Mouse (Mus musculus) liver, embryonic 14.5 days (tissue): Measurements from ENCODE around the gene Wwp2. TPM values are rescaled to one million over a fixed set of nuclear protein-coding genes. Genes with fewer than 3 reads are reported as not detected.

Source experiments
- ATAC-seq: fragments of 200-750 bp; cut with Nextera tagmentation; 2 replicates; pipeline ENCODE4 v1.8.0; 2017; ENCODE audit warnings: moderate number of reproducible peaks, mild to moderate bottlenecking, moderate library complexity; ENCODE audit not compliant: insufficient read depth
- DNase-seq, 3 experiments: peaks; one replicate each; pipeline ENCODE4 v3.0.0-alpha.2; 2012 to 2013; ENCODE audit warnings: low read depth in 3 of 3, low spot score in 3 of 3
- H3K27ac ChIP-seq: fragments of 300-500 bp; sonication (generic); 2 replicates; pipeline ENCODE4 v1.5.1; 2014; ENCODE audit warnings: moderate library complexity, mild to moderate bottlenecking, control low read depth, inconsistent platforms
- H3K27me3 ChIP-seq: fragments of 300-500 bp; sonication (generic); 2 replicates; pipeline ENCODE4 v1.6.1; 2014; ENCODE audit warnings: mild to moderate bottlenecking, low read length, moderate library complexity; ENCODE audit not compliant: control insufficient read depth, insufficient read depth
- H3K36me3 ChIP-seq: fragments of 300-500 bp; sonication (generic); replicated peaks from 2 replicates; pipeline ENCODE4 v1.6.1; 2014; ENCODE audit warnings: low read depth; ENCODE audit not compliant: control insufficient read depth, insufficient read depth
- H3K4me1 ChIP-seq, 2 experiments: fragments of 200-500 bp in 1 of 2; fragments of 300-500 bp in 1 of 2; sonication (generic) in 1 of 2; replicated peaks; 2 replicates each; pipeline ENCODE4 v1.6.1; 2012 to 2014; ENCODE audit warnings: antibody characterized with exemption in 1 of 2, inconsistent platforms in 1 of 2, low read length in 1 of 2; ENCODE audit not compliant: control insufficient read depth in 2 of 2, insufficient read depth in 2 of 2
- H3K4me2 ChIP-seq: fragments of 300-500 bp; sonication (generic); 2 replicates; pipeline ENCODE4 v1.6.1; 2014; ENCODE audit warnings: low read depth, mild to moderate bottlenecking, control low read depth, moderate library complexity
- H3K4me3 ChIP-seq, 2 experiments: fragments of 200-500 bp in 1 of 2; fragments of 300-500 bp in 1 of 2; sonication (generic) in 1 of 2; 2 replicates each; pipeline ENCODE4 v1.5.1; 2012 to 2014; ENCODE audit warnings: low read depth in 2 of 2, low read length in 2 of 2, mild to moderate bottlenecking in 2 of 2, control low read depth in 1 of 2, inconsistent platforms in 1 of 2, moderate library complexity in 1 of 2; ENCODE audit not compliant: insufficient read depth in 1 of 2
- H3K9ac ChIP-seq: fragments of 300-500 bp; sonication (generic); replicated peaks from 2 replicates; pipeline ENCODE4 v1.6.1; 2014; ENCODE audit warnings: mild to moderate bottlenecking, control low read depth, moderate library complexity
- H3K9me3 ChIP-seq: fragments of 300-500 bp; sonication (generic); 2 replicates; pipeline ENCODE4 v1.6.1; 2016; ENCODE audit warnings: low read length, mixed read lengths; ENCODE audit not compliant: control insufficient read depth
- CTCF ChIP-seq: IDR thresholded peaks from 2 replicates; pipeline ENCODE4 v1.5.1; 2016; ENCODE audit warnings: antibody characterized with exemption, low read depth, control low read depth
- EP300 ChIP-seq: IDR thresholded peaks from 2 replicates; pipeline ENCODE4 v1.6.1; 2016; ENCODE audit warnings: antibody characterized with exemption, low read depth
- WGBS: fragments of 180-500 bp; shearing (Covaris S2); extraction: QIAGEN DNeasy Blood & Tissue Kit; methylation state at CpG from one replicate; pipeline ENCODE4 v1.1.7; 2014; ENCODE audit not compliant: insufficient replicate concordance; 5-methylcytosine and 5-hydroxymethylcytosine counted together
- polyA plus RNA-seq, 2 experiments: library from polyadenylated mRNA; depleted of rRNA in 1 of 2; stranded (reverse) in 1 of 2; unstranded in 1 of 2; fragments of >200 nt; fragmentation: Nextera tagmentation in 1 of 2; extraction: Ambion mirVana in 1 of 2; gene quantifications; 2 replicates each; pipeline versions ENCODE4 v1.2.1 to v1.2.3; 2012 to 2014

Gene Wwp2
- polyA plus RNA-seq, 2 experiments, result 14.7 to 28.0 TPM

- no peak for DNase-seq
- WGBS, result 81% methylated on average over 8 of the region's 8 CpGs
Observed at GRCm38 (mm10) chr8:107544211-107544610, 108.0 kb downstream of the Wwp2 start.

GRCm38 (mm10) chr8:107544651-107545174 lies 108.5 kb downstream of the Wwp2 start:
- WGBS, result 62% methylated on average over 10 of the region's 10 CpGs
- no peaks in the 10 kb centered on the region; the same call in 1 of the 2 replicates for H3K36me3 ChIP-seq

More at GRCm38 (mm10) chr8:107544211-107544610, 108.0 kb downstream of the Wwp2 start:
- H3K9ac ChIP-seq, result no peak overlapping the region
- H3K27ac ChIP-seq, result no peak overlapping the region
- peaks cover 0 to 3% of the 10 kb centered on the region in 2 experiments; a peak in 1 of 4 replicates for H3K4me1 ChIP-seq
- no peak overlapping the region for H3K4me3 ChIP-seq
- H3K36me3 ChIP-seq, result no peaks in the 10 kb centered on the region; the same call in 1 of the 2 replicates
- no peak for ATAC-seq
- no peaks in the 10 kb centered on the region for H3K9me3 ChIP-seq
- no peak overlapping the region for H3K4me2 ChIP-seq
- no peaks in the 10 kb centered on the region for H3K27me3 ChIP-seq
- TF ChIP-seq CTCF (no peak), EP300 (no peak)

GRCm38 (mm10) chr8:107545621-107546152 lies 109.5 kb downstream of the Wwp2 start:
- Histone ChIP-seq H3K27ac (no peak overlapping the region), H3K9ac (no peak overlapping the region), H3K4me2 (no peak overlapping the region), H3K27me3 (no peaks in the 10 kb centered on the region), H3K36me3 (no peaks in the 10 kb centered on the region; the same call in 1 of the 2 replicates), H3K9me3 (no peaks in the 10 kb centered on the region), H3K4me1 (peaks cover 0 to 3% of the 10 kb centered on the region in 2 experiments; a peak in 1 of 4 replicates), H3K4me3 (no peak overlapping the region)
- DNase-seq (no peak), ATAC-seq (no peak)
- TF ChIP-seq EP300 (no peak), CTCF (no peak)
- WGBS, result 82% methylated on average over 11 of the region's 11 CpGs

More at GRCm38 (mm10) chr8:107544651-107545174, 108.5 kb downstream of the Wwp2 start:
- Histone ChIP-seq H3K9ac (no peak overlapping the region), H3K4me1 (peaks cover 0 to 3% of the 10 kb centered on the region in 2 experiments; a peak in 1 of 4 replicates), H3K9me3 (no peaks in the 10 kb centered on the region), H3K27me3 (no peaks in the 10 kb centered on the region), H3K4me2 (no peak overlapping the region), H3K27ac (no peak overlapping the region), H3K4me3 (no peak overlapping the region)
- ATAC-seq (no peak), DNase-seq (no peak)
- TF ChIP-seq CTCF, result no peak
- no peak for TF ChIP-seq EP300

GRCm38 (mm10) chr8:107546154-107546553 lies 110.0 kb downstream of the Wwp2 start:
- ATAC-seq, result no peak
- WGBS, result 93% methylated on average over 4 of the region's 4 CpGs
- no peaks in the 10 kb centered on the region; the same call in 1 of the 2 replicates for H3K36me3 ChIP-seq

GRCm38 (mm10) chr8:107546817-107547216 lies 110.7 kb downstream of the Wwp2 start:
- ATAC-seq (no peak), DNase-seq (no peak)
- no peak overlapping the region for H3K9ac ChIP-seq
- no peak overlapping the region for H3K27ac ChIP-seq
- H3K36me3 ChIP-seq, result no peaks in the 10 kb centered on the region; the same call in 1 of the 2 replicates
- H3K27me3 ChIP-seq, result no peaks in the 10 kb centered on the region
- TF ChIP-seq EP300, result no peak
- no peak for TF ChIP-seq CTCF
- WGBS, result 77% methylated on average over 8 of the region's 8 CpGs
- no peak overlapping the region for H3K4me3 ChIP-seq
- H3K4me1 ChIP-seq, result peaks cover 0 to 3% of the 10 kb centered on the region in 2 experiments; a peak in 1 of 4 replicates
- H3K4me2 ChIP-seq, result no peak overlapping the region
- no peaks in the 10 kb centered on the region for H3K9me3 ChIP-seq

More at GRCm38 (mm10) chr8:107546154-107546553, 110.0 kb downstream of the Wwp2 start:
- no peak for DNase-seq
- no peaks in the 10 kb centered on the region for H3K27me3 ChIP-seq
- no peak for TF ChIP-seq CTCF
- TF ChIP-seq EP300, result no peak
- peaks cover 0 to 3% of the 10 kb centered on the region in 2 experiments; a peak in 1 of 4 replicates for H3K4me1 ChIP-seq
- no peak overlapping the region for H3K4me2 ChIP-seq
- no peak overlapping the region for H3K27ac ChIP-seq
- no peak overlapping the region for H3K9ac ChIP-seq
- no peak overlapping the region for H3K4me3 ChIP-seq
- no peaks in the 10 kb centered on the region for H3K9me3 ChIP-seq
